Mouse (Mus musculus): Measurements from ENCODE around the gene Cux1. TPM values are rescaled to one million over a fixed set of nuclear protein-coding genes. Genes with fewer than 3 reads are reported as not detected.

The Cux1 gene
- polyA plus RNA-seq, 1 experiment = 164 TPM

DNA sequence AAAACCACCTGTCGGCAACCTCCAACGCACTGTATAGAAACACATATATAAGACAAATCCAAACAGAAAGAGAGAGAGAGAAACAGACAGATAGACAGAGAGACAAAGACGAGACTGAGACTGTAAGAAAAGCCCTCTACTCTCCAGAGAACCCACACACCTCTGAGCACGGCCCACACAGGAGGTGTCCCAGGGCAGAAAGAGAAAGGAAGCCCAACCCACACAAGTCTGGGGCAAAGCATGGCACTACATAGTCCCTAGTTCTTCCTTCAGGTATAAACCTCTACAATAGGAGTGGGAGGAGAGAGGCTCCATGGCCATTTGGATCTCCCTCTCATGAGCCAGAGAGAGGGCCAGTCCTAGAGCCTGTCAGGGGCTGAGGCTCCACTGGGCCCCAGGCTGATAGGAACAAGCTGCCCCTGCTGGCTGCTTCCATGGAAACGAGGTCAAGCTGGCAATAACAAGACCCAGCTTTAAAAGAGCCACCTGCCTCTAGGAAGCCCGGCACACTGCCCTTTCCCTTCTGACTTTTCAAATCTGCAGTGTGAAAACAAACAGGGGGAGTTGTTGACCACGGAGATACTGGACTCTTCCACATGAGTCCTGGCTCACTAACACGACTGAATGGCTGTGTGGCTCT is 99.8 kb downstream of the Cux1 start:
- no peaks in the 10 kb centered on the region for H3K36me3 ChIP-seq (ENCODE audit: control insufficient read depth, insufficient read depth, low read length)
- H3K4me3 ChIP-seq (ENCODE audit: control insufficient read depth, insufficient read depth, low read length) = no peak overlapping the region
- peak overlapping the region; percentile 18; the same call in 1 of the 2 replicates for H3K27ac ChIP-seq (ENCODE audit: control insufficient read depth, insufficient read depth, low read length)
- 42% methylated on average over 7 of the region's 8 CpGs for WGBS
- H3K4me1 ChIP-seq (replicated peaks; ENCODE audit: control insufficient read depth, insufficient read depth, low read length) = peaks cover 44% of the 10 kb centered on the region
- TF ChIP-seq CTCF (IDR thresholded peaks at IDR 0.05; ENCODE audit: borderline replicate concordance, control insufficient read depth, extremely low read depth, insufficient read depth, low read length, poor library complexity) (no peak), POLR2A (IDR thresholded peaks at IDR 0.05; ENCODE audit: control insufficient read depth, extremely low read depth, insufficient read depth, low read length, poor library complexity) (no peak)
- H3K27me3 ChIP-seq (ENCODE audit: control insufficient read depth, insufficient read depth, low read length) = no peaks in the 10 kb centered on the region
- no peak for DNase-seq

DNA sequence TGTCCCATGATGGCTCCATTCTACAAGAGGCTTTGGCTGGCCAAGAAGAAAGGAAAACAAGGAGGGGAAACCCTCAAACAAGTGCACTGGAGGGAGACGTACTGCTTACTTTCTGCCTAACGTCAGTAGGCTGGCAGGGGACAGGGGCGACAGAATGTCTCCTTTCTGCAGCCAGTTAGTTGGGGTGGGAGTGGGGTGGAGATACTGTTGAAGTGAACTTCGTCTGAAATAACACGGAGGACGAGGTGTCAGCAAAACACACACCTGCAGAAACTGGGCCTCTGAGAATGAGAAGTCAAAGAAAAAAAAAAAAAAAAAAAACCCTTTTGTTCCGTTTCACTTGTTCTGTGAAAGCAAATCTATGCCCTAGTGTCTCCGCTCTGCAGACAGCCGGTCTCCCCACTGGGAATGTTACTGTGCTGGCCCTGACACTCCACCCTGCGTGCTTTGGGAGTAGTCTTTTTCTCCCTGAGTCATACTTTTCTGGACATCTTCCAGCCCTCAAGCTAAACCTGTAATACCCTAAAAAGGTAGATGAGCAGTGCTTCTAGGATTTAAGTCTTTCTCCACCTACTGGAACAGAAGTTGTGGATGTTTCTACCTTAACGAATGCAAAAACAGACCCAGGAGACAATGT is 101.4 kb downstream of the Cux1 start:
- Histone ChIP-seq H3K36me3 (ENCODE audit: control insufficient read depth, insufficient read depth, low read length) (no peaks in the 10 kb centered on the region), H3K4me1 (replicated peaks; ENCODE audit: control insufficient read depth, insufficient read depth, low read length) (peaks cover 45% of the 10 kb centered on the region), H3K27ac (ENCODE audit: control insufficient read depth, insufficient read depth, low read length) (peak overlapping the region; percentile 95), H3K27me3 (ENCODE audit: control insufficient read depth, insufficient read depth, low read length) (no peaks in the 10 kb centered on the region), H3K4me3 (ENCODE audit: control insufficient read depth, insufficient read depth, low read length) (no peak overlapping the region)
- DNase-seq = peak; percentile 48
- TF ChIP-seq CTCF (IDR thresholded peaks at IDR 0.05; ENCODE audit: borderline replicate concordance, control insufficient read depth, extremely low read depth, insufficient read depth, low read length, poor library complexity) (no peak), POLR2A (IDR thresholded peaks at IDR 0.05; ENCODE audit: control insufficient read depth, extremely low read depth, insufficient read depth, low read length, poor library complexity) (no peak)
- 36% methylated on average over 11 of the region's 11 CpGs for WGBS

DNA sequence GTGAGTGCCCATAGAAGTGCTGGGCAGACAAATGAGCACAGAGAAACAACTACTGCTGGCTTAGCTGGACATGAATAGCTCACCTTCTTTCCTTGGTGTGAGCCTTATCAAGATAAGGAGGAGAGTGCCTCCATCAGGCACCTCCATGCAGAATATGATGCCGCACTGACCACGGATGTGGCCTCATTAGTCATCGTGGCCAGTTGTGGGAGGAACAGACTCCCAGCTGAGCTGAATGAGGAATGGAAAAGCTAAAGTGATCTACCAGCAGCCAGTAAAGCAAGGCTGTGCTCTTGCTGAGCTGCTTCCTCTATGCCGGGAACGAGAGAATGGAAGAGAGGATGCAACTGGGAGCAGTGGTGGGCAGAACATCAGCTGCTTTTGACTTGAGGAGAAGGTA is 101.9 kb downstream of the Cux1 start:
- peaks cover 49% of the 10 kb centered on the region for H3K4me1 ChIP-seq (replicated peaks; ENCODE audit: control insufficient read depth, insufficient read depth, low read length)

DNA sequence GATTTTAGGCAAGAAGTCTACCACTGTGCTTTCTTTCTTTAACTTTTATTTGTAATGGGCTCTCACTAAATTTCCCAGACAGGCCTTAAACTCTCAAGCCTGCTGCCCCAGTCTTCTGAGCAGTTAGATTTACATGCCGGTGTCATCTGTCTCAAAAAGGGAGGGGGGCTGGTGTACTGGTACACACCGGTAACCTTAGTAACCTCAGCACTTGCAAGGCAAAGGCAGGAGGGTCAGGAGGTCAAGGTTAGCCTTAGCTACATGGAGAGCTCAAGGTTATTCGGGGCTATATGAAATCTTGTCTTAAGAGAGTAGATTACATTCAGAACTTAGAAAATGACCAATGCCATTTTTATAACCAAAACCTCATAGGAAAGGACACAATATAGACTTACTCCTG is 102.4 kb downstream of the Cux1 start:
- Histone ChIP-seq H3K27ac (ENCODE audit: control insufficient read depth, insufficient read depth, low read length) (peak overlapping the region; percentile 46), H3K4me3 (ENCODE audit: control insufficient read depth, insufficient read depth, low read length) (no peak overlapping the region), H3K27me3 (ENCODE audit: control insufficient read depth, insufficient read depth, low read length) (no peaks in the 10 kb centered on the region), H3K36me3 (ENCODE audit: control insufficient read depth, insufficient read depth, low read length) (no peaks in the 10 kb centered on the region), H3K4me1 (replicated peaks; ENCODE audit: control insufficient read depth, insufficient read depth, low read length) (peaks cover 52% of the 10 kb centered on the region)
- 87% methylated on average over 3 of the region's 3 CpGs for WGBS
- DNase-seq = no peak
- TF ChIP-seq POLR2A (IDR thresholded peaks at IDR 0.05; ENCODE audit: control insufficient read depth, extremely low read depth, insufficient read depth, low read length, poor library complexity) = no peak
- TF ChIP-seq CTCF (IDR thresholded peaks at IDR 0.05; ENCODE audit: borderline replicate concordance, control insufficient read depth, extremely low read depth, insufficient read depth, low read length, poor library complexity) = no peak

More for the DNA sequence above, 101.9 kb downstream of the Cux1 start:
- no peaks in the 10 kb centered on the region for H3K36me3 ChIP-seq (ENCODE audit: control insufficient read depth, insufficient read depth, low read length)
- TF ChIP-seq POLR2A (IDR thresholded peaks at IDR 0.05; ENCODE audit: control insufficient read depth, extremely low read depth, insufficient read depth, low read length, poor library complexity) = no peak
- no peak for TF ChIP-seq CTCF (IDR thresholded peaks at IDR 0.05; ENCODE audit: borderline replicate concordance, control insufficient read depth, extremely low read depth, insufficient read depth, low read length, poor library complexity)
- WGBS = 61% methylated on average over 5 of the region's 5 CpGs
- no peaks in the 10 kb centered on the region for H3K27me3 ChIP-seq (ENCODE audit: control insufficient read depth, insufficient read depth, low read length)
- H3K4me3 ChIP-seq (ENCODE audit: control insufficient read depth, insufficient read depth, low read length) = no peak overlapping the region
- peak overlapping the region; percentile 95 for H3K27ac ChIP-seq (ENCODE audit: control insufficient read depth, insufficient read depth, low read length)
- DNase-seq = no peak

DNA sequence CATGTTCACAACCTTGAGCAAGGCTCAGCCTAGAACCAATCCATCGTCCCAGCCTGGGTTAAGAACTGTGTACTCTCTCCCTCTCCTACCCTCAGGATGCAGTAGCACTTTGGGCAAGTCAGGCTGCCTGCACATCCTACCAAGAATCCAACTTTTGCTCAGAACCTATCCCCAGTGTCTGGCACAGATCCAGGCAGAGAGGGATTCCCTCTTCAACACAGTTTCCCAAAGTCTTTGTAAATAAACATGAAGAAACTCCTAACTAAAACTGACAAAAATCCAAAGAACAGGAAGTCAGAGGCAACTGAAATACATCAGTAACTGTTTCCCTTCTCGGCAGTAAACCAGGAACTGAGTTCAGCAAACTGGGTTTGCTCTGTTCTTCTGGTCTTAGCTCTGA is 103.2 kb downstream of the Cux1 start:
- TF ChIP-seq POLR2A (IDR thresholded peaks at IDR 0.05; ENCODE audit: control insufficient read depth, extremely low read depth, insufficient read depth, low read length, poor library complexity) (no peak), CTCF (IDR thresholded peaks at IDR 0.05; ENCODE audit: borderline replicate concordance, control insufficient read depth, extremely low read depth, insufficient read depth, low read length, poor library complexity) (no peak)
- Histone ChIP-seq H3K27ac (ENCODE audit: control insufficient read depth, insufficient read depth, low read length) (peak overlapping the region; percentile 46), H3K4me3 (ENCODE audit: control insufficient read depth, insufficient read depth, low read length) (no peak overlapping the region), H3K36me3 (ENCODE audit: control insufficient read depth, insufficient read depth, low read length) (no peaks in the 10 kb centered on the region), H3K4me1 (replicated peaks; ENCODE audit: control insufficient read depth, insufficient read depth, low read length) (peaks cover 51% of the 10 kb centered on the region), H3K27me3 (ENCODE audit: control insufficient read depth, insufficient read depth, low read length) (no peaks in the 10 kb centered on the region)
- DNase-seq = no peak
- WGBS = 68% methylated on average over 2 of the region's 2 CpGs

DNA sequence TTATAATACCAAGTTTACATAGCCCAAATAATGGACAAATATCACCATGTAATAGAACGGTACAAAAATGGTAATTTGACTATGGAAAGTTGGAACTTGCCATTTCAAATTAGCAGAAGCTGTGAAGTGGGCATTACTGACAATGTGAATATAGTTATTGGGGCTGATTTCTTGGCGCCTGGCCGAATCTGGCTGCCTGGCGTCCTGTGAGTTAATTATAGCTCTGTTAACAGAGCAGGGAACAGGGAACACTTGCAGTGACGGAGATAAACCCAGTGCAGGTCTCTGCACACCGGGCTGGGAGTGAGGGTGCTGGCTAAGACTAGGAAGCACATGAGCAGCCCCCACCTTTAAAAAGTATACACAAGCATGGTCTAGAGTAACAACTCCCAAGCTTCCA is 104.7 kb downstream of the Cux1 start:
- no peak overlapping the region for H3K4me3 ChIP-seq (ENCODE audit: control insufficient read depth, insufficient read depth, low read length)
- H3K4me1 ChIP-seq (replicated peaks; ENCODE audit: control insufficient read depth, insufficient read depth, low read length) = peaks cover 48% of the 10 kb centered on the region
- no peaks in the 10 kb centered on the region for H3K36me3 ChIP-seq (ENCODE audit: control insufficient read depth, insufficient read depth, low read length)
- no peaks in the 10 kb centered on the region for H3K27me3 ChIP-seq (ENCODE audit: control insufficient read depth, insufficient read depth, low read length)
- peak overlapping the region; percentile 3; the same call in 1 of the 2 replicates for H3K27ac ChIP-seq (ENCODE audit: control insufficient read depth, insufficient read depth, low read length)
- DNase-seq = no peak
- TF ChIP-seq CTCF (IDR thresholded peaks at IDR 0.05; ENCODE audit: borderline replicate concordance, control insufficient read depth, extremely low read depth, insufficient read depth, low read length, poor library complexity) (no peak), POLR2A (IDR thresholded peaks at IDR 0.05; ENCODE audit: control insufficient read depth, extremely low read depth, insufficient read depth, low read length, poor library complexity) (no peak)
- WGBS = 92% methylated on average over 6 of the region's 6 CpGs
